Mouse (Mus musculus) hindbrain, embryonic 11.5 days (tissue): ENCODE measurements around the gene Lamc3. TPM values are rescaled to one million over a fixed set of nuclear protein-coding genes. Genes with fewer than 3 reads are reported as not detected.

Source experiments
- ATAC-seq: fragments of 200-750 bp; cut with Nextera tagmentation; 2 replicates; pipeline ENCODE4 v1.8.0; 2017; ENCODE audit warnings: mild to moderate bottlenecking, moderate TSS enrichment, moderate library complexity; ENCODE audit not compliant: low FRiP score
- DNase-seq: peaks from one replicate; pipeline ENCODE4 v3.0.0-alpha.2; 2015; ENCODE audit warnings: low spot score
- H3K27ac ChIP-seq: fragments of 300-500 bp; sonication (generic); 2 replicates; pipeline ENCODE4 v1.5.1; 2014; ENCODE audit warnings: mild to moderate bottlenecking, low read depth, low read length
- H3K27me3 ChIP-seq: fragments of 300-500 bp; sonication (generic); 2 replicates; pipeline ENCODE4 v1.6.1; 2014; ENCODE audit warnings: mild to moderate bottlenecking, low read length, moderate library complexity, mixed read lengths; ENCODE audit not compliant: control insufficient read depth, insufficient read depth
- H3K36me3 ChIP-seq: fragments of 300-500 bp; sonication (generic); 2 replicates; pipeline ENCODE4 v1.6.1; 2014; ENCODE audit warnings: mild to moderate bottlenecking, low read length, moderate library complexity, mixed read lengths; ENCODE audit not compliant: control insufficient read depth, insufficient read depth
- H3K4me1 ChIP-seq: fragments of 300-500 bp; sonication (generic); replicated peaks from 2 replicates; pipeline ENCODE4 v1.6.1; 2014; ENCODE audit warnings: low read length, mixed read lengths; ENCODE audit not compliant: control insufficient read depth, insufficient read depth
- H3K4me2 ChIP-seq: fragments of 300-500 bp; sonication (generic); replicated peaks from 2 replicates; pipeline ENCODE4 v1.6.1; 2014; ENCODE audit warnings: mild to moderate bottlenecking, low read depth, low read length
- H3K4me3 ChIP-seq: fragments of 300-500 bp; sonication (generic); 2 replicates; pipeline ENCODE4 v1.5.1; 2014; ENCODE audit warnings: low read depth, low read length
- H3K9ac ChIP-seq: fragments of 300-500 bp; sonication (generic); 2 replicates; pipeline ENCODE4 v1.6.1; 2014; ENCODE audit warnings: low read depth, low read length
- H3K9me3 ChIP-seq: fragments of 300-500 bp; sonication (generic); 2 replicates; pipeline ENCODE4 v1.6.1; 2016; ENCODE audit warnings: low read length; ENCODE audit not compliant: control insufficient read depth
- WGBS: fragments of 180-500 bp; shearing (Covaris S2); extraction: QIAGEN DNeasy Blood & Tissue Kit; methylation state at CpG from one replicate; pipeline ENCODE4 v1.1.7; 2014; 5-methylcytosine and 5-hydroxymethylcytosine counted together
- polyA plus RNA-seq: library from polyadenylated mRNA; unstranded; fragments of >200 nt; fragmentation: Nextera tagmentation; extraction: Ambion mirVana; gene quantifications from 2 replicates; pipeline ENCODE4 v1.2.1, GENCODE M21; 2014

The Lamc3 gene
- polyA plus RNA-seq, 1 experiment from 2014 or later = 5.0 TPM

DNA sequence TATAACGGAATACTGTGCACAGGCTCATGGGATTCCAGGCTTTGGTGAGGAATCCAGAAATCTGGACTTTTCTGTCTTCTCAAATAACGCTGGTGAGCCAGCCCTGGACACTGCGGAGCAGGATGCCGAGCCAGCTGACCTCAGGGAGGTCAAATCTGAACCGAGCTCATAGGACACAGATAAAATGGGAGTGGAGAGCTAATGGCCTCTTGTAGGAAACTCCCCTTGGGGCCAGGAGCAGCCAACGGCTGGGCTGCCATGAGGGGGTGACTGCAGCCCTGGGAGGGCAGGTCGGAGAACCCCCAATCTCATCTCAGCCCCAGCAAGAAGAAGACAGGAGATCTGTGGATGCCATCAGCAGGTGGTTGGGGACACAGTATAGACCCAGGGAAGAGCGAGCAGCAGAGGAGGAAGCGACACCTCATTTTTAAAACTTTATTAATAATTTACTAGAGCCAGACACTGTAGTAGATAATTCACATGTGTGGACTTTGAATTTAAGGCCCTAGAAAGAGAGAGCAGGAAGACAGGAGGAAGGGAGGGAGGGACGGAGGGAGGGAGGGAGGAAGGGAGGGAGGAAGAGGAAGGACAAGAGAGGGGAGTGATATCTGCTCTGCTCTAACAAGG lies 18.4 kb upstream of the Lamc3 start:
- H3K4me1 ChIP-seq = no peaks in the 10 kb centered on the region; the same call in 1 of the 2 replicates
- 0 out of 2 replicates have a peak, but pooled peaks cover 4% of the 10 kb centered on the region for H3K9me3 ChIP-seq
- no peak overlapping the region for H3K27ac ChIP-seq
- no peak overlapping the region for H3K4me3 ChIP-seq
- no peak overlapping the region for H3K4me2 ChIP-seq
- H3K9ac ChIP-seq = no peak overlapping the region
- 67% methylated on average over 10 of the region's 10 CpGs for WGBS
- no peaks in the 10 kb centered on the region for H3K27me3 ChIP-seq
- no peak for DNase-seq
- H3K36me3 ChIP-seq = no peaks in the 10 kb centered on the region
- no peak for ATAC-seq

GRCm38 (mm10) chr2:31869692-31870091 lies 17.4 kb upstream of the Lamc3 start:
- no peaks in the 10 kb centered on the region for H3K36me3 ChIP-seq
- no peak for ATAC-seq
- DNase-seq = no peak
- H3K27me3 ChIP-seq = no peaks in the 10 kb centered on the region
- 93% methylated on average over 5 of the region's 5 CpGs for WGBS
- H3K9me3 ChIP-seq = 0 out of 2 replicates have a peak, but pooled peaks cover 4% of the 10 kb centered on the region
- H3K4me3 ChIP-seq = no peak overlapping the region
- no peaks in the 10 kb centered on the region; the same call in 1 of the 2 replicates for H3K4me1 ChIP-seq
- H3K9ac ChIP-seq = no peak overlapping the region
- no peak overlapping the region for H3K27ac ChIP-seq
- H3K4me2 ChIP-seq = no peak overlapping the region

- Histone ChIP-seq H3K9me3 (0 out of 2 replicates have a peak, but pooled peaks cover 4% of the 10 kb centered on the region), H3K9ac (no peak overlapping the region), H3K27ac (no peak overlapping the region), H3K27me3 (no peaks in the 10 kb centered on the region), H3K36me3 (no peaks in the 10 kb centered on the region), H3K4me1 (no peaks in the 10 kb centered on the region; the same call in 1 of the 2 replicates), H3K4me3 (no peak overlapping the region), H3K4me2 (no peak overlapping the region)
- DNase-seq (no peak), ATAC-seq (no peak)
- WGBS = 81% methylated on average over 3 of the region's 3 CpGs
Measured at GRCm38 (mm10) chr2:31870683-31871082, 16.4 kb upstream of the Lamc3 start.

DNA sequence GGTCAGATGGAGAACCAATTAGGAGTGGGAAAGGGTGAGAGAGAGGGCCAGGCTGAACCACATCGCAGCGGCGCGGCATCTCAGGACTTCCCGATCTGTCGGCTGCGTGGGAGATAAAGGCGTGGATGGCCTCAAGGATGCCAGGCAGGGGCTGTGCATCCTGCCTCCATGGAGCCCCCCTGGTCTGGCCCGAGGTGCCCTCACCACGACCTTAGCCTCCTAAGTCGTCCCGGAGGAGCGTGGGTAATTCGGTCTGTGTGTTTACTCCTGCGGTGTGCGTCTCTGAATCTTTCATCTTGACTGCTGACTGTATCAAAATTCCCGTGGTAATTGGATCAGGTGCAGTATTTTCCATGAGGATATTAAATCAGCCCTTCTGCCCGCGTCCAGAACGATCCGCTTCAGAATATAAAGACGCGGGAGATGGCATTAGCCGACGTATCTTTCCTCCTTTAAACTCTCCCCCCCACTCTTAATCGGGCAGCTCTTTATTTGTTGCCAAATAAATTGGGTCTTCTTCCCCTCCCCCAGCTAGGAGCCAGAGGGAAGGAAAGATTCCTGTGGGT lies 12.7 kb upstream of the Lamc3 start:
- Histone ChIP-seq H3K4me1 (no peaks in the 10 kb centered on the region; the same call in 1 of the 2 replicates), H3K9me3 (0 out of 2 replicates have a peak, but pooled peaks cover 4% of the 10 kb centered on the region), H3K4me3 (no peak overlapping the region), H3K27me3 (no peaks in the 10 kb centered on the region), H3K27ac (0 out of 2 replicates have a peak overlapping the region, but pooled peaks have one; percentile 30), H3K36me3 (no peaks in the 10 kb centered on the region), H3K9ac (no peak overlapping the region), H3K4me2 (no peak overlapping the region)
- peak; percentile 56; the same call in 1 of the 2 replicates for ATAC-seq
- 65% methylated on average over 26 of the region's 26 CpGs for WGBS
- no peak for DNase-seq

DNA sequence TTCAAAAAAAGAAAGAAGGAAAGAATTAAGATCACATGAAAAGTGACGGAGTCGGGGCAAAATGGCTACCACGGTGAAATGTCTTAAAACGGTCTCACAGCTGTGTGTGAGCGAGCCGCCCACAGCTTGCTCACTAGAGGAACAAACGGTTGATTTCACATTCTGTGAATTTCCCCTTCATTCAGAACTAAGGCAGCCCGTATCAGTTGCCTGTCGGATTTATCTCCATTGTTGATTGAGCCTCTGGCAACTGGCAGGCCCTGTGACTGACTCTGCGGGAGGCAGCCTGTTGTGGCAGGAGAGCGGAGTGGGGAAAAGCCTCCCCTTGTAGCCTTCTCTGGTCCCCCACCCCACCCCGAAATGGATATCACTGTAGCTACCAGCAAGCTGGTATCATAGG lies 10.6 kb upstream of the Lamc3 start:
- H3K9ac ChIP-seq = no peak overlapping the region
- no peak overlapping the region for H3K27ac ChIP-seq
- ATAC-seq = no peak
- H3K4me3 ChIP-seq = no peak overlapping the region
- H3K9me3 ChIP-seq = 0 out of 2 replicates have a peak, but pooled peaks cover 4% of the 10 kb centered on the region
- DNase-seq = no peak
- H3K4me2 ChIP-seq = no peak overlapping the region
- no peaks in the 10 kb centered on the region for H3K36me3 ChIP-seq
- H3K27me3 ChIP-seq = no peaks in the 10 kb centered on the region
- WGBS = 27% methylated on average over 12 of the region's 12 CpGs
- H3K4me1 ChIP-seq = peaks cover 3% of the 10 kb centered on the region; the same call in 1 of the 2 replicates

DNA sequence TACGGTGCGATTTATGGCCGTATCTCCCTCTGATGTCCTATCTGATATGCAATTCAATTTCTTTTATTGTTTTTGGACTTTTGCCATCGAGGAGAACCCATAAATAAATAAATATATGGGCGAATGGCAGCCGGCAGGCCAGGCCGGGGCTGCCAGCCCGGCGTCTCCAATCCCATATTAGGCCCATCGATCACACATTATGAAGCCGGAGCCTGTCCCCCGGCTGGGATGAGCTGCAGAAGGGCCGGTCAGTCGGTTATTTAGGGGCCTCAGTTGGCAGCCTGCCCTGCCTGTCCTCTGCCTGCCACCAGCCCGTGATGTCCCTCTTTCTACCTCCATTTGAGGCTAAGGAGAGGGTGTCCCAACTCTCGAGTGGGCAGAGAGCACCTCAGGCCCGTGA lies 8.5 kb upstream of the Lamc3 start:
- no peak overlapping the region for H3K4me3 ChIP-seq
- H3K36me3 ChIP-seq = no peaks in the 10 kb centered on the region
- H3K9me3 ChIP-seq = no peaks in the 10 kb centered on the region
- H3K4me2 ChIP-seq = no peak overlapping the region
- no peak overlapping the region for H3K9ac ChIP-seq
- WGBS = 83% methylated on average over 17 of the region's 17 CpGs
- H3K4me1 ChIP-seq = peaks cover 3% of the 10 kb centered on the region; the same call in 1 of the 2 replicates
- DNase-seq = no peak
- no peaks in the 10 kb centered on the region; the same call in 1 of the 2 replicates for H3K27me3 ChIP-seq
- no peak for ATAC-seq
- no peak overlapping the region for H3K27ac ChIP-seq

- H3K36me3 ChIP-seq = no peaks in the 10 kb centered on the region
- no peak overlapping the region for H3K4me3 ChIP-seq
- no peak overlapping the region for H3K9ac ChIP-seq
- peaks cover 3% of the 10 kb centered on the region for H3K27me3 ChIP-seq
- ATAC-seq = no peak
- no peak overlapping the region for H3K27ac ChIP-seq
- WGBS = 7% methylated on average over 14 of the region's 14 CpGs
- DNase-seq = no peak
- H3K9me3 ChIP-seq = no peaks in the 10 kb centered on the region
- H3K4me2 ChIP-seq = no peak overlapping the region
- peaks cover 3% of the 10 kb centered on the region; the same call in 1 of the 2 replicates for H3K4me1 ChIP-seq
Measured at GRCm38 (mm10) chr2:31880868-31881267, 6.2 kb upstream of the Lamc3 start.

GRCm38 (mm10) chr2:31883061-31883460 lies 4.0 kb upstream of the Lamc3 start:
- H3K9me3 ChIP-seq = no peaks in the 10 kb centered on the region
- H3K4me3 ChIP-seq = no peak overlapping the region
- no peak overlapping the region for H3K27ac ChIP-seq
- 50% methylated on average over 4 of the region's 4 CpGs for WGBS
- 0 out of 2 replicates have a peak, but pooled peaks cover 5% of the 10 kb centered on the region for H3K4me1 ChIP-seq
- peaks cover 22% of the 10 kb centered on the region for H3K27me3 ChIP-seq
- no peak overlapping the region for H3K9ac ChIP-seq
- no peak overlapping the region for H3K4me2 ChIP-seq
- no peak for ATAC-seq
- DNase-seq = no peak
- no peaks in the 10 kb centered on the region for H3K36me3 ChIP-seq

- Histone ChIP-seq H3K9me3 (no peaks in the 10 kb centered on the region), H3K9ac (no peak overlapping the region), H3K4me2 (no peak overlapping the region), H3K27ac (no peak overlapping the region), H3K27me3 (peaks cover 27% of the 10 kb centered on the region), H3K4me3 (no peak overlapping the region), H3K4me1 (0 out of 2 replicates have a peak, but pooled peaks cover 5% of the 10 kb centered on the region), H3K36me3 (no peaks in the 10 kb centered on the region)
- 27% methylated on average over 6 of the region's 6 CpGs for WGBS
- DNase-seq (peak; percentile 46), ATAC-seq (no peak)
Measured at GRCm38 (mm10) chr2:31884806-31885205, 2.3 kb upstream of the Lamc3 start.
